Mouse (Mus musculus) myocyte (in vitro differentiated cells): ENCODE measurements around the gene Prss27.

ENCODE experiments used
- E2F4 ChIP-seq: IDR thresholded peaks from one replicate; pipeline ENCODE4 v1.6.1; 2011; ENCODE audit warnings: mild to moderate bottlenecking, control low read depth, moderate library complexity; ENCODE audit not compliant: insufficient read depth
- MAX ChIP-seq: IDR thresholded peaks from one replicate; pipeline ENCODE4 v1.6.1; 2011; ENCODE audit warnings: low read depth, mild to moderate bottlenecking, control low read depth
- MYOG ChIP-seq, 3 experiments: IDR thresholded peaks; one replicate each; pipeline ENCODE4 v1.6.1; 2011; ENCODE audit warnings: control low read depth in 2 of 3, low read depth in 2 of 3, mild to moderate bottlenecking in 2 of 3; ENCODE audit not compliant: insufficient read length in 2 of 3, control insufficient read depth in 1 of 3, insufficient read depth in 1 of 3
- POLR2A ChIP-seq: IDR thresholded peaks from one replicate; pipeline ENCODE4 v1.6.1; 2011; ENCODE audit warnings: low read depth, mild to moderate bottlenecking, control low read depth, moderate library complexity; ENCODE audit not compliant: insufficient read length
- SRF ChIP-seq: IDR thresholded peaks from one replicate; pipeline ENCODE4 v1.6.1; 2011; ENCODE audit warnings: low read depth; ENCODE audit not compliant: control insufficient read depth, insufficient read length
- TCF3 ChIP-seq: IDR thresholded peaks from one replicate; pipeline ENCODE4 v1.6.1; 2011; ENCODE audit warnings: low read depth, control low read depth; ENCODE audit not compliant: insufficient read length
- USF1 ChIP-seq: IDR thresholded peaks from one replicate; pipeline ENCODE4 v1.6.1; 2011; ENCODE audit warnings: low read depth, mild to moderate bottlenecking, control low read depth, moderate library complexity

DNA sequence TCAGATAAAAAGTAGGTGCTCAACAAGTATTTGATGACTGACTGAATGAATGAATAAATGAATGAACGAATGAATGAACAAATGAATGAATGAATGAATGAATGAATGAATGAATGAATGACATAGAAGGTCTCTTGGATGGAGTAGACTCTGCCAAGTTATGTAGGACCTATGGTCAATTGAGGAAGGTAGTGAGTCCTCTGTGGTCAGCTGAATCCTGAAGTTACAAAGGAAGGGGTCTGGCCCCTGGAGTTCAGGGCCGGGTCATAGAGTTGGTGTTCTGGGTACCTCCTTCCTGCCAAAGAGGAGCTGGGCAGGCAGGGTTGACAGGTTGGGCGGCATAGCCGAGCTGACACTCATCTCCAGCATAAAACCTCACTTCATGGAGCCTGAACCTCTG, at the start of gene Prss27:
- TF ChIP-seq E2F4 (no peak), POLR2A (no peak), MAX (no peak), TCF3 (no peak), MYOG (IDR thresholded peaks at IDR 0.05; ENCODE audit: control insufficient read depth in 1 of 3, insufficient read depth in 1 of 3, insufficient read length in 2 of 3, low read depth in 2 of 3) (no peak), SRF (no peak), USF1 (no peak)
